10 mouse cellular contexts compared by ENCODE assay signal in the genomic region with DNA sequence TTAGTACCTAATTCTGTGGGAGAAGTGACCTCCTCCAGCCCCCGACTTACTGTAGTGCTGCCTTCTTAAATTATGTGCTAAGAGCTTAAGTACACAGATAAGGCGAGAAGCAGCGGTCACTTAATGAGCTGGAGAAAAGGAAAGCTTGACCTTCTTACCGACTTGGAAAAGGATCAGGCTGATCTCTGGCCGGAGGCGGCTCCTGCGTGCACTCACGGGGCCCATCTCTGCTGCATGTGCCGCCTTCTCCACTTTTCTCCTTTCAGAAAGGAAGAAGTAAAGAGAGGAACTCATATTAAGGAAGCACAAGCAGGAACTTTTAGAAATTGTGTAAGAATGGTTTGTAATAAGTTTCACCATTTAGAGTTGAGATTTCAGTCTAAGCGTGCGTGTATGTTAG. TPM values are rescaled to one million over a fixed set of nuclear protein-coding genes. Genes with fewer than 3 reads are reported as not detected.
DNase-seq lines count a peak whose midpoint lies in the region; ATAC-seq lines count a peak whose summit lies in the region.
"Had no signal": no experiment of that assay in that cellular context is flagged by ENCODE, and none has a peak within 500 bp of the region (broad histone marks: within the 10 kb centered on the region; RNA-seq: fewer than 3 reads in every experiment).

Gene Igsf6 (minus strand): TSS at position 292 of the 400 bp plus-strand sequence.

- 0 out of 2 replicates have a peak within 1 kb of the TSS, but pooled peaks have one; percentile 39 for H3K9ac ChIP-seq in heart, embryonic 11.5 days (ENCODE audit: low read depth, low read length)
- H3K9ac ChIP-seq: embryonic facial prominence, embryonic 13.5 days had no signal

- no peak within 1 kb of the TSS for H3K4me2 ChIP-seq in heart, embryonic 11.5 days
- H3K4me2 ChIP-seq: embryonic facial prominence, embryonic 13.5 days had no signal

- peaks cover 15% of the 10 kb centered on the region for H3K4me1 ChIP-seq in heart, embryonic 11.5 days (ENCODE audit: control insufficient read depth, insufficient read depth, low read length)
- H3K4me1 ChIP-seq in forebrain, embryonic 10.5 days: peaks cover 4% of the 10 kb centered on the region
- H3K4me1 ChIP-seq: embryonic facial prominence, embryonic 13.5 days had no signal

- peak; percentile 55 for DNase-seq in adrenal gland, postnatal 10 days
- DNase-seq in adrenal gland, adult 18-20 months (ENCODE audit: low spot score in 2 of 2): no peak
- peak; percentile 30 for DNase-seq in kidney, postnatal 14 days
- DNase-seq in forebrain, embryonic 10.5 days (ENCODE audit: extremely low spot score, low spot score): no peak
- DNase-seq in embryo, embryonic 10.5 days (ENCODE audit: low spot score): no peak
- DNase-seq: thymus, adult 2 months had no signal

- no peak for ATAC-seq in heart, embryonic 11.5 days (replicated peaks; ENCODE audit: insufficient number of reproducible peaks, low FRiP score, low TSS enrichment)
- ATAC-seq in megakaryocyte, adult 5-6 weeks (ENCODE audit: poor library complexity, severe bottlenecking): peak; percentile 71
- ATAC-seq in inflammation-experienced regulatory T-cells, adult 6 months: no peak

- peaks cover 12% of the 10 kb centered on the region for H3K36me3 ChIP-seq in heart, embryonic 11.5 days (ENCODE audit: control insufficient read depth, insufficient read depth, low read length)
- H3K36me3 ChIP-seq in forebrain, embryonic 10.5 days (replicated peaks): peaks cover 86% of the 10 kb centered on the region

- no peaks in the 10 kb centered on the region for H3K9me3 ChIP-seq in heart, embryonic 11.5 days (replicated peaks; ENCODE audit: control insufficient read depth, low read length)
- H3K9me3 ChIP-seq in forebrain, embryonic 10.5 days: no peaks in the 10 kb centered on the region
- H3K9me3 ChIP-seq: embryonic facial prominence, embryonic 13.5 days had no signal

- H3K27me3 ChIP-seq in heart, embryonic 11.5 days (ENCODE audit: control insufficient read depth, insufficient read depth, low read length): no peaks in the 10 kb centered on the region
- H3K27me3 ChIP-seq in forebrain, embryonic 10.5 days (ENCODE audit: poor library complexity, severe bottlenecking): no peaks in the 10 kb centered on the region
- H3K27me3 ChIP-seq: embryonic facial prominence, embryonic 13.5 days had no signal

- peak within 1 kb of the TSS; percentile 64 for H3K27ac ChIP-seq in heart, embryonic 11.5 days (ENCODE audit: low read depth, low read length)
- H3K27ac ChIP-seq in forebrain, embryonic 10.5 days: no peak within 1 kb of the TSS
- H3K27ac ChIP-seq: embryonic facial prominence, embryonic 13.5 days had no signal

- 50% methylated on average over 11 of the region's 11 CpGs for WGBS in heart, embryonic 11.5 days (ENCODE audit: insufficient replicate concordance)
- WGBS in forebrain, embryonic 10.5 days: 88% methylated on average over 11 of the region's 11 CpGs

- H3K4me3 ChIP-seq in heart, embryonic 11.5 days (ENCODE audit: low read depth, low read length): no peak within 1 kb of the TSS
- no peak within 1 kb of the TSS for H3K4me3 ChIP-seq in forebrain, embryonic 10.5 days
- H3K4me3 ChIP-seq: embryonic facial prominence, embryonic 13.5 days had no signal

RNA-seq across cellular contexts. Expression of gene Igsf6, which starts in this region (rescaled TPM):
- total RNA-seq in adrenal gland, postnatal 10 days (2021): 1 to 10 TPM; 2.5 to 2.7 TPM
- 1 to 10 TPM; 2.5 to 4.1 TPM for total RNA-seq in adrenal gland, adult 18-20 months (2021)
- polyA plus RNA-seq in heart, embryonic 11.5 days (2014; fragmentation: Nextera tagmentation; extraction: Ambion mirVana): 0.87 TPM in 2 replicates
- 544 and 557 TPM in 2 replicates for total RNA-seq in megakaryocyte, adult 5-6 weeks (2015)
- total RNA-seq in megakaryocyte, adult 5-6 weeks (2017): 478 and 480 TPM in 2 replicates
- 0.81 and 1.1 TPM in 2 replicates for polyA plus RNA-seq in forebrain, embryonic 10.5 days (2016; fragmentation: Nextera tagmentation; extraction: Ambion mirVana)
- polyA plus RNA-seq in inflammation-experienced regulatory T-cells, adult 6 months (2017; shearing (Covaris generic)): 1 to 10 TPM in 1 of 3 experiments, under 1 TPM in 2; 0.26 to 2.6 (median 0.61) TPM

Comparison
In these comparisons a context has a peak if more than half of its experiments do, and no peak if none do; other contexts are left out.
1. RNA of gene Igsf6 (total RNA-seq): 478 to 557 TPM in megakaryocyte, adult 5-6 weeks; 2.5 to 4.1 TPM in adrenal gland, adult 18-20 months and 2.5 to 2.7 TPM in adrenal gland, postnatal 10 days; every median in the first group is over 10 times any median in the second.
2. DNase-seq: peak in adrenal gland, postnatal 10 days (single experiment) and kidney, postnatal 14 days (single experiment); none in adrenal gland, adult 18-20 months (0 of 2), forebrain, embryonic 10.5 days (single experiment) and embryo, embryonic 10.5 days (single experiment).